Mouse (Mus musculus) inflammation-experienced regulatory T-cells, adult 6 months (primary cell): ENCODE measurements around the gene Wasf2. TPM values are rescaled to one million over a fixed set of nuclear protein-coding genes. Genes with fewer than 3 reads are reported as not detected.

Experiments
- ATAC-seq: one replicate; pipeline ENCODE4 v1.8.0; 2017
- polyA plus RNA-seq, 3 experiments: library from polyadenylated mRNA; unstranded; fragments of 100-300 nt; shearing (Covaris generic); gene quantifications; one replicate each; pipeline ENCODE4 v1.2.1; 2017

Wasf2 gene
- polyA plus RNA-seq, 3 experiments from 2014 or later: 70.4 to 110 (median 79.7) TPM

GRCm38 (mm10) chr4:133204379-133204778 is 74.1 kb downstream of the Wasf2 start:
- ATAC-seq: no peak

GRCm38 (mm10) chr4:133209366-133209765 is 79.1 kb downstream of the Wasf2 start:
- peak; percentile 39 for ATAC-seq

- no peak for ATAC-seq
Observed at GRCm38 (mm10) chr4:133210023-133210787, 79.9 kb downstream of the Wasf2 start.

GRCm38 (mm10) chr4:133210788-133211390 is 80.6 kb downstream of the Wasf2 start:
- no peak for ATAC-seq

- ATAC-seq: no peak
Observed at GRCm38 (mm10) chr4:133211751-133212561, 81.7 kb downstream of the Wasf2 start, which contains the start of the genes Cd164l2 and Gpr3. Gene Cd164l2 (plus strand): TSS chr4:133212131. Gene Gpr3 (minus strand): TSS chr4:133212536.

- peak; percentile 86 for ATAC-seq
Observed at GRCm38 (mm10) chr4:133212562-133213267, 82.4 kb downstream of the Wasf2 start.

GRCm38 (mm10) chr4:133213268-133213590 is 82.9 kb downstream of the Wasf2 start:
- ATAC-seq: no peak

- ATAC-seq: no peak
Observed at GRCm38 (mm10) chr4:133213661-133214060, 83.4 kb downstream of the Wasf2 start.

- no peak for ATAC-seq
Observed at GRCm38 (mm10) chr4:133217641-133218040, 87.3 kb downstream of the Wasf2 start.

- ATAC-seq: no peak
Observed at GRCm38 (mm10) chr4:133218745-133219144, 88.4 kb downstream of the Wasf2 start.

GRCm38 (mm10) chr4:133220656-133221055 is 90.4 kb downstream of the Wasf2 start:
- ATAC-seq: no peak

- ATAC-seq: no peak
Observed at GRCm38 (mm10) chr4:133221701-133222100, 91.4 kb downstream of the Wasf2 start.

- ATAC-seq: no peak
Observed at GRCm38 (mm10) chr4:133223875-133224274, 93.6 kb downstream of the Wasf2 start.

- ATAC-seq: no peak
Observed at GRCm38 (mm10) chr4:133226073-133226472, 95.8 kb downstream of the Wasf2 start.

- ATAC-seq: no peak
Observed at GRCm38 (mm10) chr4:133227636-133228035, 97.3 kb downstream of the Wasf2 start.

GRCm38 (mm10) chr4:133229582-133229981 is 99.3 kb downstream of the Wasf2 start:
- ATAC-seq: no peak

GRCm38 (mm10) chr4:133233285-133233976 is 103.1 kb downstream of the Wasf2 start:
- no peak for ATAC-seq

- ATAC-seq: no peak
Observed at GRCm38 (mm10) chr4:133234771-133235170, 104.5 kb downstream of the Wasf2 start.

GRCm38 (mm10) chr4:133235415-133235814 is 105.1 kb downstream of the Wasf2 start:
- no peak for ATAC-seq

GRCm38 (mm10) chr4:133237911-133238310 is 107.6 kb downstream of the Wasf2 start:
- ATAC-seq: no peak

GRCm38 (mm10) chr4:133240490-133240921 is 110.2 kb downstream of the Wasf2 start, which contains the start of gene Map3k6:
Gene Map3k6 (plus strand): TSS chr4:133240818.
- no peak for ATAC-seq
